ENCODE assay signal across 15 mouse cellular contexts in the genomic region with DNA sequence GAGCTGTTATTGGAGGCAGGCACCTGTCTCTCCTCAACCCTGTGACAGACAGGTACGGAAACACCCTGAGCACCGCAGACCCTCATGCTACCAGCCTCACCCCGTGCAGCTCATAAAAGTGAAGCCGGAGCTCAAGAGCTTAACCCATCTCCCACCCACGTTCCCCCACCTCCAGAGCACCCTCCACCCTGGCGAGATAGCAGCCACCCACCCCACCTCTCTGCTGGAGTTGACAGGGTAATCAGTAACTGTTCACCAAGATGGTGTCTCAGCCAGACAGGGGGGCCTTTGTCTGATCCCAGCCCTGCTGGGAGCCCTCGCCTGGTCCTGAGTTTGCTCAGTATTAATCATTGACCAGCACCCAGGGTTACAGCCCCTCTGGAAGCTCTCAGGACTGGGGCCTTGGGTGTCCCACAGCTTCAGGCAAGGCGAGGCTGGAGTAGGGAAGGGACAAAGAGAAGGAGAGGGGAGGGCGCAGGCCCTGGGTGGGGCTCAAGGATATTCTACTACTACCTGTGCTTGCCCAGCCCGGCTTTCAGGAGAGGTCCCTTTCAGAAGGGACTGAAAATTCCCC.
DNase-seq lines count a peak whose midpoint lies in the region; ATAC-seq and TF ChIP-seq lines count a peak whose summit lies in the region.
"Had no signal": no experiment of that assay in that cellular context is flagged by ENCODE, and none has a peak within 500 bp of the region (broad histone marks: within the 10 kb centered on the region; RNA-seq: fewer than 3 reads in every experiment).

No protein-coding gene starts in this region.

- 0 out of 2 replicates have a peak overlapping the region, but pooled peaks have one; percentile 2 for H3K9ac ChIP-seq in kidney, embryonic 16.5 days (replicated peaks; ENCODE audit: low read length)
- H3K9ac ChIP-seq in intestine, embryonic 15.5 days, result peak overlapping the region; percentile 8; the same call in 1 of the 2 replicates
- no peak overlapping the region for H3K9ac ChIP-seq in liver, embryonic 11.5 days (ENCODE audit: low read depth, low read length)
- peak overlapping the region; percentile 44; the same call in 1 of the 2 replicates for H3K9ac ChIP-seq in stomach, embryonic 16.5 days (ENCODE audit: low read length)
- H3K9ac ChIP-seq: embryonic facial prominence, embryonic 12.5 days; limb, embryonic 12.5 days had no signal

- no peak for DNase-seq in kidney, postnatal 36 days
- no peak for DNase-seq in liver, embryonic 11.5 days (ENCODE audit: low spot score)
- no peak for DNase-seq in cerebellum, postnatal 10 days
- DNase-seq in left cerebral cortex, adult 2 months (ENCODE audit: extremely low spot score in 1 of 2, low spot score in 2 of 2), result no peak
- DNase-seq: adrenal gland, postnatal 25 days; cerebellum, postnatal 14 days; heart, adult 18-20 months; heart, postnatal 10 days had no signal

- no peak for TF ChIP-seq CTCF in left cerebral cortex, adult 2 months (IDR thresholded peaks at IDR 0.05)

- H3K4me3 ChIP-seq in kidney, embryonic 16.5 days (ENCODE audit: low read length), result no peak overlapping the region
- peak overlapping the region; percentile 18 for H3K4me3 ChIP-seq in intestine, embryonic 15.5 days (replicated peaks)
- H3K4me3 ChIP-seq in liver, embryonic 11.5 days (ENCODE audit: low read depth, low read length), result no peak overlapping the region
- H3K4me3 ChIP-seq in stomach, embryonic 16.5 days (replicated peaks; ENCODE audit: low read length), result 0 out of 2 replicates have a peak overlapping the region, but pooled peaks have one; percentile 13
- no peak overlapping the region for H3K4me3 ChIP-seq in left cerebral cortex, adult 2 months
- H3K4me3 ChIP-seq: embryonic facial prominence, embryonic 12.5 days; limb, embryonic 12.5 days had no signal

- H3K27me3 ChIP-seq in kidney, embryonic 16.5 days (ENCODE audit: insufficient read depth, low read length), result no peaks in the 10 kb centered on the region
- H3K27me3 ChIP-seq in intestine, embryonic 15.5 days (replicated peaks), result no peaks in the 10 kb centered on the region
- no peaks in the 10 kb centered on the region for H3K27me3 ChIP-seq in liver, embryonic 11.5 days (replicated peaks; ENCODE audit: control insufficient read depth, insufficient read depth, low read length)
- no peaks in the 10 kb centered on the region for H3K27me3 ChIP-seq in stomach, embryonic 16.5 days (ENCODE audit: control insufficient read depth, insufficient read depth, low read length)
- H3K27me3 ChIP-seq: embryonic facial prominence, embryonic 12.5 days; limb, embryonic 12.5 days had no signal

- 51% methylated on average over 10 of the region's 10 CpGs for WGBS in kidney, embryonic 16.5 days
- WGBS in intestine, embryonic 15.5 days, result 49% methylated on average over 10 of the region's 10 CpGs
- WGBS in liver, embryonic 11.5 days, result 61% methylated on average over 10 of the region's 10 CpGs
- WGBS in stomach, embryonic 16.5 days, result 44% methylated on average over 10 of the region's 10 CpGs

- peaks cover 23% of the 10 kb centered on the region for H3K4me1 ChIP-seq in kidney, embryonic 16.5 days (ENCODE audit: insufficient read depth, low read length)
- H3K4me1 ChIP-seq in intestine, embryonic 15.5 days (replicated peaks), result peaks cover 11% of the 10 kb centered on the region
- H3K4me1 ChIP-seq in liver, embryonic 11.5 days (replicated peaks; ENCODE audit: control insufficient read depth, insufficient read depth, low read length), result peaks cover 7% of the 10 kb centered on the region
- H3K4me1 ChIP-seq in stomach, embryonic 16.5 days (ENCODE audit: control insufficient read depth, insufficient read depth, low read length), result peaks cover 13% of the 10 kb centered on the region; the same call in 1 of the 2 replicates

- intact Hi-C loops in left cerebral cortex, adult 2 months (cut with DNase I), result no loop called here

- peak overlapping the region; percentile 89 for H3K27ac ChIP-seq in kidney, embryonic 16.5 days (ENCODE audit: low read length)
- H3K27ac ChIP-seq in intestine, embryonic 15.5 days, result peak overlapping the region; percentile 93
- H3K27ac ChIP-seq in liver, embryonic 11.5 days (ENCODE audit: low read depth, low read length), result peak overlapping the region; percentile 56; the same call in 1 of the 2 replicates
- peak overlapping the region; percentile 94 for H3K27ac ChIP-seq in stomach, embryonic 16.5 days (ENCODE audit: low read length)
- no peak overlapping the region for H3K27ac ChIP-seq in left cerebral cortex, adult 2 months
- H3K27ac ChIP-seq: embryonic facial prominence, embryonic 12.5 days; hindbrain, postnatal 0 days; limb, embryonic 12.5 days had no signal

- peak overlapping the region; percentile 13; the same call in 1 of the 2 replicates for H3K4me2 ChIP-seq in kidney, embryonic 16.5 days (replicated peaks; ENCODE audit: low read depth, low read length)
- H3K4me2 ChIP-seq in intestine, embryonic 15.5 days (replicated peaks), result peak overlapping the region; percentile 56
- peak overlapping the region; percentile 23 for H3K4me2 ChIP-seq in liver, embryonic 11.5 days
- peak overlapping the region; percentile 40 for H3K4me2 ChIP-seq in stomach, embryonic 16.5 days (ENCODE audit: low read depth, low read length)
- H3K4me2 ChIP-seq: embryonic facial prominence, embryonic 12.5 days; limb, embryonic 12.5 days had no signal

- peak; percentile 94 for ATAC-seq in kidney, embryonic 16.5 days (ENCODE audit: low FRiP score, low TSS enrichment)
- ATAC-seq in intestine, embryonic 15.5 days, result peak; percentile 93
- peak; percentile 68 for ATAC-seq in liver, embryonic 11.5 days (replicated peaks; ENCODE audit: low FRiP score)
- peak; percentile 92 for ATAC-seq in stomach, embryonic 16.5 days (ENCODE audit: insufficient read depth, low FRiP score)
- ATAC-seq: CD4-positive, CD25-positive, alpha-beta regulatory T cell, adult 4 months; hindbrain, postnatal 0 days had no signal

- H3K9me3 ChIP-seq in kidney, embryonic 16.5 days (ENCODE audit: low read length), result no peaks in the 10 kb centered on the region
- H3K9me3 ChIP-seq in intestine, embryonic 15.5 days, result no peaks in the 10 kb centered on the region
- no peaks in the 10 kb centered on the region for H3K9me3 ChIP-seq in liver, embryonic 11.5 days (ENCODE audit: control insufficient read depth, low read length)
- H3K9me3 ChIP-seq in stomach, embryonic 16.5 days (replicated peaks; ENCODE audit: control insufficient read depth, low read length), result no peaks in the 10 kb centered on the region
- H3K9me3 ChIP-seq: embryonic facial prominence, embryonic 12.5 days; limb, embryonic 12.5 days had no signal

- H3K36me3 ChIP-seq in kidney, embryonic 16.5 days (ENCODE audit: insufficient read depth, low read length), result no peaks in the 10 kb centered on the region
- H3K36me3 ChIP-seq in intestine, embryonic 15.5 days, result no peaks in the 10 kb centered on the region
- no peaks in the 10 kb centered on the region for H3K36me3 ChIP-seq in liver, embryonic 11.5 days (ENCODE audit: control insufficient read depth, insufficient read depth, low read length)
- H3K36me3 ChIP-seq in stomach, embryonic 16.5 days (ENCODE audit: control insufficient read depth, insufficient read depth, low read length), result no peaks in the 10 kb centered on the region
- H3K36me3 ChIP-seq: embryonic facial prominence, embryonic 12.5 days; limb, embryonic 12.5 days had no signal

Comparison
In these comparisons a context has a peak if more than half of its experiments do, and no peak if none do; other contexts are left out.
1. H3K4me3 ChIP-seq: peak in intestine, embryonic 15.5 days (single experiment) and stomach, embryonic 16.5 days (single experiment); none in kidney, embryonic 16.5 days (single experiment), liver, embryonic 11.5 days (single experiment) and left cerebral cortex, adult 2 months (single experiment).
2. Peak in every context shown above with its lines, with median percentiles within 50 percentile points of each other: ATAC-seq and H3K4me2 ChIP-seq.